Mouse (Mus musculus) kidney, postnatal 0 days (tissue): ENCODE data around the gene Tmod1. TPM values are rescaled to one million over a fixed set of nuclear protein-coding genes. Genes with fewer than 3 reads are reported as not detected.

Experiments
- ATAC-seq: fragments of 200-750 bp; cut with Nextera tagmentation; replicated peaks from 2 replicates; pipeline ENCODE4 v1.8.0; 2017; ENCODE audit warnings: low read depth, moderate number of reproducible peaks, moderate TSS enrichment, moderate library complexity; ENCODE audit not compliant: low FRiP score
- DNase-seq: peaks from one replicate; pipeline ENCODE4 v3.0.0-alpha.2; 2016; ENCODE audit warnings: low spot score
- H3K27ac ChIP-seq: fragments of 300-500 bp; sonication (generic); 2 replicates; pipeline ENCODE4 v1.5.1; 2014; ENCODE audit warnings: mild to moderate bottlenecking
- H3K27me3 ChIP-seq: fragments of 300-500 bp; sonication (generic); 2 replicates; pipeline ENCODE4 v1.6.1; 2014; ENCODE audit warnings: low read length, mixed read lengths; ENCODE audit not compliant: insufficient read depth
- H3K36me3 ChIP-seq: fragments of 300-500 bp; sonication (generic); 2 replicates; pipeline ENCODE4 v1.6.1; 2014; ENCODE audit warnings: low read length, mixed read lengths; ENCODE audit not compliant: insufficient read depth
- H3K4me1 ChIP-seq: fragments of 300-500 bp; sonication (generic); replicated peaks from 2 replicates; pipeline ENCODE4 v1.6.1; 2014; ENCODE audit warnings: antibody characterized with exemption, low read length, mixed read lengths; ENCODE audit not compliant: insufficient read depth
- H3K4me2 ChIP-seq: fragments of 300-500 bp; sonication (generic); 2 replicates; pipeline ENCODE4 v1.6.1; 2014; ENCODE audit warnings: mild to moderate bottlenecking, low read length, moderate library complexity, mixed read lengths
- H3K4me3 ChIP-seq: fragments of 300-500 bp; sonication (generic); replicated peaks from 2 replicates; pipeline ENCODE4 v1.5.1; 2014; ENCODE audit warnings: low read depth, low read length
- H3K9ac ChIP-seq: fragments of 300-500 bp; sonication (generic); 2 replicates; pipeline ENCODE4 v1.6.1; 2014; ENCODE audit warnings: low read depth, low read length
- H3K9me3 ChIP-seq: fragments of 300-500 bp; sonication (generic); replicated peaks from 2 replicates; pipeline ENCODE4 v1.6.1; 2016; ENCODE audit warnings: low read length, inconsistent platforms, mixed read lengths
- CTCF ChIP-seq: IDR thresholded peaks from 2 replicates; pipeline ENCODE4 v1.5.1; 2016; ENCODE audit warnings: antibody characterized with exemption, low read depth, mild to moderate bottlenecking, moderate library complexity
- WGBS: fragments of 180-500 bp; shearing (Covaris S2); extraction: QIAGEN DNeasy Blood & Tissue Kit; methylation state at CpG from one replicate; pipeline ENCODE4 v1.1.7; 2014; 5-methylcytosine and 5-hydroxymethylcytosine counted together
- polyA plus RNA-seq: library from polyadenylated mRNA; unstranded; fragments of >200 nt; fragmentation: Nextera tagmentation; extraction: Ambion mirVana; gene quantifications from 2 replicates; pipeline ENCODE4 v1.2.1, GENCODE M21; 2015

The Tmod1 gene
- polyA plus RNA-seq, 1 experiment from 2014 or later = 5.5 TPM

DNA sequence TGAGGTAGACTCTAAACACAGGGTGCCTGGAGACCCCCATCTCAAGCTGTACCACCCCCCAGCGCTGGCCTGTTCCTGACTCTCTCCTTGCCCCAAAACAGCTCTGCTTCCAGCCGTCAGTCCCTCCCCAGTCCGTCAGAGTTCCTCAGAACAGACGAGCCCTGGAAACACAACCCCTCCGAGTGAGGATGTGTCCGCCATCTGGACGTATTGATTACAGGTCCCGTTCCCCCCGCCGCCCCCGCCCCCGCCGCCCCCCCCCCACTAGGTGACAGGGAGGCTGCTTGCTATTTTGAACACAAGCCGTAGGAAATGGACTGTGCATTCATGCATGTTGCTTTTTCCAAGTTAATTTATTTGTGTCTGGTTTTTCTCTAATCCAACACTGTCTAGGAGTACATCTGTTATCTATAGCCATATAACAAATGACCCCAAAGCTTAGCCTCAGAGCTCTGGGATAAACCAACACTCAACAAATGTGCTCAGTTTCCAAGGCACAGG, 62.5 kb downstream of the Tmod1 start:
- peak; percentile 65; the same call in 1 of the 2 replicates for ATAC-seq
- no peak overlapping the region for H3K4me2 ChIP-seq
- WGBS = 10% methylated on average over 14 of the region's 14 CpGs
- no peak overlapping the region for H3K9ac ChIP-seq
- H3K9me3 ChIP-seq = no peaks in the 10 kb centered on the region
- peak overlapping the region; percentile 73; the same call in 1 of the 2 replicates for H3K27ac ChIP-seq
- peaks cover 6% of the 10 kb centered on the region for H3K4me1 ChIP-seq
- H3K4me3 ChIP-seq = no peak overlapping the region
- no peaks in the 10 kb centered on the region for H3K36me3 ChIP-seq
- DNase-seq = peak; percentile 71
- no peaks in the 10 kb centered on the region for H3K27me3 ChIP-seq
- TF ChIP-seq CTCF = no peak

DNA sequence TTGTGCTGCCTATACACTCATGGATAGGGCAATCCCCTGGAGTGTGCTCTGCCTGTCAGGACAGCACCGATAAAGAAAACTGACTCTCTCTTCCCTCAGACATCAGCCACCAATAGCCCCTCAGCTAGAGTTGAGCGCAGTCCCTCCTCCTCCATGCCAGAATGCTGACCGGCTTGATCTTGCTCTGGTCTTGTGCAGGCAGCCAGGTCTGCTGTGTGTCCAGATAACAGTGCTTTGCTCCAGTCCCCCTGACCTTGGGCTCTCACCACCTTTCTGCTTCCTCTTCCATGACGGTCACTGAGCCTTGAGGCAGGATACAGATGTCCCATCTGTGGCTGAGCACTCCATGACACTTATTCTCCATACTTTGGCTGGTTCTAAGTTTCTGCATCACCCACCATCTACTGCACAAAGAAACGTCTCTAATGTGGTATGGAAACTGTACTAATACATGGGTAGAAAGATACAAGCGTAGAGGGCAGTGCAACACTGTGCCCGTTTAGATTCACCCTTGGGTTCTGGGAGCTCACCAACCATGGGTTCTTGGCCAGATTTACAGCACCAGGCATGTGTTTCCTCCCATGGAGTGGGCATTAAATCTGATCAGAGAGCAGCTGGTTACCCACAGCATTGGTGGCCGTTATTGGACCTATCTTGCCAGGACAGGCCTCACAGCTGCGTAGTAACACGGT, 63.5 kb downstream of the Tmod1 start:
- H3K9ac ChIP-seq = no peak overlapping the region
- no peaks in the 10 kb centered on the region for H3K9me3 ChIP-seq
- no peak for TF ChIP-seq CTCF
- H3K4me2 ChIP-seq = no peak overlapping the region
- H3K36me3 ChIP-seq = no peaks in the 10 kb centered on the region
- no peak overlapping the region for H3K27ac ChIP-seq
- H3K27me3 ChIP-seq = no peaks in the 10 kb centered on the region
- DNase-seq (no peak), ATAC-seq (no peak)
- peaks cover 6% of the 10 kb centered on the region for H3K4me1 ChIP-seq
- 86% methylated on average over 10 of the region's 10 CpGs for WGBS
- H3K4me3 ChIP-seq = no peak overlapping the region

DNA sequence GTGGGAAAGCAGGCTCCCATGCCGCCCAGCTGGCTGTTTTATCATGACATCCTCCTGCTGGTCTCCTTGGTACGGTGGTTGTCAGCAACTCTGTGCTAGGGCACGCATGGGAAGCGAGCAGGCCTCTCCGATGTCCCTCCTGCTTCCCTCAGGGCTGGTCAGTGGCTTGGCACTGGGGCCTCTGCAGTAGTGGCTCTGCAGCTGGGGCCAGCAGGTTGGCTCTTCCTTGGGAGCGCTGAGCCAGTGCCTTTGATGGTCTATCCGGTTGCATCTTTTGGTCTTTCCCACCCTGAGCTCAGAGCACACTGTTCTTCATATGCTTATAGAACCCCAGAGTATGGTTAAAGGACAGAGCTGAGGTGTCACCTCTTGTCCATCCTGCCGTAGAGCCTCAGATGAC, 71.3 kb downstream of the Tmod1 start:
- H3K27me3 ChIP-seq = no peaks in the 10 kb centered on the region
- no peaks in the 10 kb centered on the region for H3K9me3 ChIP-seq
- H3K4me2 ChIP-seq = no peak overlapping the region
- no peak overlapping the region for H3K4me3 ChIP-seq
- peaks cover 12% of the 10 kb centered on the region for H3K36me3 ChIP-seq
- DNase-seq (no peak), ATAC-seq (no peak)
- TF ChIP-seq CTCF = no peak
- no peaks in the 10 kb centered on the region for H3K4me1 ChIP-seq
- H3K27ac ChIP-seq = no peak overlapping the region
- WGBS = 62% methylated on average over 8 of the region's 8 CpGs
- no peak overlapping the region for H3K9ac ChIP-seq

GRCm38 (mm10) chr4:46111361-46111760, 72.6 kb downstream of the Tmod1 start:
- Histone ChIP-seq H3K9ac (no peak overlapping the region), H3K36me3 (peaks cover 21% of the 10 kb centered on the region), H3K27me3 (no peaks in the 10 kb centered on the region), H3K27ac (no peak overlapping the region), H3K4me1 (no peaks in the 10 kb centered on the region), H3K4me3 (no peak overlapping the region), H3K4me2 (no peak overlapping the region), H3K9me3 (no peaks in the 10 kb centered on the region)
- no peak for ATAC-seq
- TF ChIP-seq CTCF = no peak
- 36% methylated on average over 3 of the region's 3 CpGs for WGBS
- no peak for DNase-seq

DNA sequence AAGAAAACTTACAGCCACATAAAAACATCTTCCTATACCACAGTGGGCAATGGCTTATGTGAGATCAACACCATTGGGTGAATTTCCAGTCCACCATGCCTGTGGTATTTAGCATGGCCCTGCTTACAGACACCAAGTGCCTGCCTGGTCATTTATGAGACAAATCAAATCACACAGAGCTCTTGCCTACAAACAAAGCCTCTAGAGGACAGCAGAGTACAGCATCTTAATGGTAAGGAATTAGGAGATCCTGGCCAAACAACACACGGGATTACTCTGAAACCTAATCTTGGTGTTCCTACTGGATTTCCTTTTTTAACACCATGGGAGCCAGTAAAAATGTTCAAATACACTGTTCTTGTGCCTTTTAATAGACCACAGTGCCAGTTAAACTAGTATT, 76.6 kb downstream of the Tmod1 start:
- Histone ChIP-seq H3K27me3 (no peaks in the 10 kb centered on the region), H3K4me2 (no peak overlapping the region), H3K9ac (no peak overlapping the region), H3K27ac (no peak overlapping the region), H3K9me3 (no peaks in the 10 kb centered on the region), H3K4me3 (no peak overlapping the region), H3K36me3 (peaks cover 57% of the 10 kb centered on the region), H3K4me1 (no peaks in the 10 kb centered on the region)
- no peak for ATAC-seq
- DNase-seq = no peak
- TF ChIP-seq CTCF = peak; percentile 26; the same call in 1 of the 2 replicates
- 38% methylated on average over 1 of the region's 1 CpGs for WGBS

GRCm38 (mm10) chr4:46116544-46117175, 77.9 kb downstream of the Tmod1 start:
- H3K36me3 ChIP-seq = peaks cover 62% of the 10 kb centered on the region
- 73% methylated on average over 10 of the region's 10 CpGs for WGBS
- TF ChIP-seq CTCF = no peak

More at GRCm38 (mm10) chr4:46116544-46117175, 77.9 kb downstream of the Tmod1 start:
- Histone ChIP-seq H3K27ac (no peak overlapping the region), H3K4me1 (no peaks in the 10 kb centered on the region), H3K9ac (no peak overlapping the region), H3K9me3 (no peaks in the 10 kb centered on the region), H3K27me3 (no peaks in the 10 kb centered on the region), H3K4me2 (no peak overlapping the region), H3K4me3 (no peak overlapping the region)
- DNase-seq = no peak
- ATAC-seq = no peak
